Comparison of ENCODE assay signal across 15 mouse cellular contexts in the genomic region with DNA sequence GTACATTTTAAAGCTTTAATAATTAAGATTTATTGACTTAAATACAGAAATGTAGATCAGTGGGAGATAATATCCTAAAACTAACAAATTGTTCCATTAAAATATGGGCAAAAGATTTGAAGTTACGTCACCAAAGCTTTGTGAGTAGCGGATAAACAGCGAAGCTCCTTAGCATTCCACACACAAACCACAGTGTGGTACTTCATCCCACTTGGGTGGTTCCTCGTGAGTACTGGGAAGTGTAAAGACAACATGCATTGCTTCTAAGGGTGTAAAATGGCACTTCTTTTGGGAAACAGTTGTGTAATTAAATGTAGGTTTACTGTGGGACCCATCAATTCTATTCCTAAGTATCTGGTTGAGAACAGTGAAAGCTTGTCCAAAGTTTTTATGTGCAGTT.
"Had no signal": no experiment of that assay in that cellular context is flagged by ENCODE, and none has a peak within 500 bp of the region (broad histone marks: within the 10 kb centered on the region; RNA-seq: fewer than 3 reads in every experiment).

No protein-coding gene starts in this region.

- H3K4me3 ChIP-seq: neural tube, embryonic 15.5 days; stomach, embryonic 15.5 days had no signal

- DNase-seq: retina, postnatal 1 day; right cerebral cortex, adult 18-20 months; right cerebral cortex, postnatal 14 days; right cerebral cortex, postnatal 25 days; right cerebral cortex, postnatal 4 days; spleen, adult 18-20 months; thymus, adult 18-20 months; thymus, adult 2 months; thymus, postnatal 14 days; thymus, postnatal 25 days; thymus, postnatal 36 days; thymus, postnatal 4 days had no signal

- H3K9ac ChIP-seq: neural tube, embryonic 15.5 days; stomach, embryonic 15.5 days had no signal

- H3K27me3 ChIP-seq: neural tube, embryonic 15.5 days; stomach, embryonic 15.5 days had no signal

- H3K27ac ChIP-seq: neural tube, embryonic 15.5 days; stomach, embryonic 15.5 days; stomach, postnatal 0 days had no signal

- H3K4me2 ChIP-seq: neural tube, embryonic 15.5 days; stomach, embryonic 15.5 days had no signal

- H3K4me1 ChIP-seq: neural tube, embryonic 15.5 days; stomach, embryonic 15.5 days had no signal

- H3K9me3 ChIP-seq: neural tube, embryonic 15.5 days; stomach, embryonic 15.5 days had no signal
